Mouse (Mus musculus) cerebellum, postnatal 10 days (tissue): Measurements from ENCODE around the gene Zbtb25.

ENCODE experiments used
- DNase-seq, 2 experiments: peaks; one replicate each; pipeline ENCODE4 v3.0.0; 2021; ENCODE audit warnings: mixed read lengths in 2 of 2

Gene Zbtb25

DNA sequence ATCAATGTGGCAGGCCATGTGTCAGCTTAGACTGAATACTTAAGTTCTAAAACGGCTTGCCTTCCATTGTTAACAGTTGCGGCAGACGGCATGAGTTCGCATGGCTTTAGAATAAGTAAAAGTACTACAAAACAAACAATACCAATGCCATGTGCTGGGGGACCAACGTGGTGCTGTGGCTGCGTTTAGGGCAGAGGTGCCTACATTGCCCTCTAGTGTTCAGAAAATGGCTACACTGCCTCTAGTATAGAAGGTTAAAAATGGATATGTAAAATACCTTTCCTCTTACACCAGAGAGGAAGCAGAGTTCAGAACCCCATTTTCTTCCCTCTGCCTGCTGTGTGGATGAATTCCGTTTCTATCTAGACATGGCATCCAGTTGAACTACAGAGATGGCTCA, 7.2 kb upstream of the Zbtb25 start:
- peak; percentile 39 to 57 for DNase-seq

DNA sequence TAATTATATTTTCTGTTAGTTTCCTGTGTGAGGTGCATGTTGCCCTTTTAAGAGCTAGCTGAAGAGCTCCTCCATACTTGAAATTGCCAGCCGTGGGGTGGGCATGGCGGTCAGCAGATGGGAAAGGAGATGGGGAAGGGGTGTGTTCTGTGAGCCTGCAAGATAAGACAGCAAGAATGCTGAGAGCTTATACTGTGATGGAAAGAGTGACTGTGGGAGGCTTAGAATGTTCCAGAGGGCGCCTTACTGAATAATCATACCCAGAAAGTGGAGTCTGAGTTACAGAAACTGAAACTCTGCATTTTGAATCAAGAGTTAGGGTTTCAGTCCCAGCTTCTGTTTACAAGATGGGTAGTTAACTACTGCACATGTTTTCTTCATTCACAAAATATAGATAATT, 6.1 kb upstream of the Zbtb25 start:
- no peak for DNase-seq

DNA sequence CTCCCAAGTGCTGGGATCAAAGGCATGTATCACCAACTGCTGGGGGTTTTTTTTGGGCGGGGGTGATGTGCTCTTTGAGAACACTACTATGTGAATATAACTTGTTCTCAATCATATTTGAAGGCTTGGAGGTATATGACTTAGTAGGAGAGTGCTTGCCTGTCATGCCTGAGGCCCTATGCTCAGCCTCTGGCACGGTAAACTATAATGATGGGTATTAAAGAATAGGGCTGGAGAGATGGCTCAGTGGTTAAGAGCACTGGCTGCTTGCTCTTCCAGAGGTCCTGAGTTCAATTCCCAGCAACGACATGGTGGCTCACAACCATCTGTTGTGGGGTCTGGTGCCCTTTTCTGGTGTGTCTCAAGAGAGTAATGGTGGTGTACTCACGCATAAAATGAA, 5.5 kb upstream of the Zbtb25 start:
- DNase-seq = no peak

DNA sequence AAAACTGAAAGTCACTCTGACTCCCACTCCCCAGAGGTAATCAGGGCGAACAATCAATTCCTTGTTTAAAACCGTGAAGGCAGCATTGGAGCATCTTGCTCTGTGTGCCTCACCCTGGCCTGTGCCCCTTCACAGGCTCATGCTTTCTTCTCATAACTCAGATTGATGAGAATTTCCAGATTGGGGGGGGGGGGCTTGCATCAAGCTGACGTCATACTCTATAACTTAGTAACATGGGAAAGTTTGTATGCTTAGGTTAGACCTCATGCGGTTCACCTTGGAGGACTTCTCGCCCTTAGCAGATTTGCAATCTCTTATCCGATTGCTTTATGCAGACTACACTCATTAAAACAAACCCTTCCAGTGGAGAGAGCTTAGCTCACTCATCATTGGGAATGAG, 4.6 kb upstream of the Zbtb25 start:
- DNase-seq = no peak

DNA sequence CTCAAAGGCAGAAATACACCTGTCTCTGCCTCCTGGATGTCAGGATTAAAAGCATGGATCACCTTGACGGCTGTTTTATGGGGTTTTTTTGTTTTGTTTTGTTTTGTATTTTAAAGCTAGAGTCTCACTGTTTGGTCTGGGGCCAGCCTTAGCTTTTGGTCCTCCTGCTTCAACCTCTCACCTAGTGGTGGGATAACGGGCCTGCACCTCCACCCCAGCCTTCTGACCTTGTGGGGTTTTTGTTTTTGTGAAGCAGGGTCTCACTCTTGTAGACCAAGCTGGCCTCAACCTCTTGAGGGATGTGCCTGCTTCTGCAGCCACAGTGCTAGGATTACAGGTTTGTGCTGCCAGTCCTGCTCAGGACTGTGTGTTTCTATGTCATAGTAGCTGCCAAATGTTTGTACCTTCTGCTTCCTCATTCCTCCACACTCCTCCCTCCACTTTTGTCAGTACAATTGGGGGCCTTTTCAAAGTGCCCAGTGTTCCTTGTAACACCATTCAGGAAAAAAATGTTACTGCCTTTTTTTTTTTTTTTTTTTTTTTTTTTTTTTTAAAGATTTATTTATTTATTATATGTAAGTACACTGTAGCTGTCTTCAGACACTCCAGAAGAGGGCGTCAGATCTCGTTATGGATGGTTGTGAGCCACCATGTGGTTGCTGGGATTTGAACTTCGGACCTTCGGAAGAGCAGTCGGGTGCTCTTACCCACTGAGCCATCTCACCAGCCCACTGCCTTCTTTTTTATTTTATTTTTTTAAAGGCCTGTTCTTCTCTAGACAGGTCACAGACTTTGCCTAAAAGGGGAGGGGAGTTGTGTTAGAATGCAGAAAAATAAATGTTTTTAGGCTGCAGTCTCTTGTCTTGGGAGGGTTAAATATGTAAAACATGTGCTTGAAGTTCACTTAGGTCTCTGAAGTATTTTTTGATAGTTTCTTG, 3.7 kb upstream of the Zbtb25 start:
- peak; percentile 21 to 54 for DNase-seq

DNA sequence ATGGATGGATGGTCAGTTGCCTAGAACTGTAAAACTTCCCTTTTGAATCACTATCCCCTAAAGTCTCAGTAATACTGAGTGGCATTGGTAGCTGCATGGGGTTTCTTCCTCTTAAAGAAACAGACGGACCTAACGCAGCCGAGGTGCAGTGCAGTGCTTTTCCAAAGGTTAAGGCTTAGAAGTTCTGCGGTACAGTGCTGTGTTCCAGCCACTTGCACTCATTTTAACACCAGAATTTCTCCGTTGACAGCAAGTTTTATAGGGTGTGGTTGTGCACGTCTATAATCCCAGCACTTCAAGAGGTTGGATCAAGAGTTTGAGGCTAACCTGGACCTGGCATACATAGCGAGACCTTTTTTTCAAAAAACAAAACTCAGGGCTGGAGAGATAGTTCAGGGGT, 2.6 kb upstream of the Zbtb25 start:
- no peak for DNase-seq

DNA sequence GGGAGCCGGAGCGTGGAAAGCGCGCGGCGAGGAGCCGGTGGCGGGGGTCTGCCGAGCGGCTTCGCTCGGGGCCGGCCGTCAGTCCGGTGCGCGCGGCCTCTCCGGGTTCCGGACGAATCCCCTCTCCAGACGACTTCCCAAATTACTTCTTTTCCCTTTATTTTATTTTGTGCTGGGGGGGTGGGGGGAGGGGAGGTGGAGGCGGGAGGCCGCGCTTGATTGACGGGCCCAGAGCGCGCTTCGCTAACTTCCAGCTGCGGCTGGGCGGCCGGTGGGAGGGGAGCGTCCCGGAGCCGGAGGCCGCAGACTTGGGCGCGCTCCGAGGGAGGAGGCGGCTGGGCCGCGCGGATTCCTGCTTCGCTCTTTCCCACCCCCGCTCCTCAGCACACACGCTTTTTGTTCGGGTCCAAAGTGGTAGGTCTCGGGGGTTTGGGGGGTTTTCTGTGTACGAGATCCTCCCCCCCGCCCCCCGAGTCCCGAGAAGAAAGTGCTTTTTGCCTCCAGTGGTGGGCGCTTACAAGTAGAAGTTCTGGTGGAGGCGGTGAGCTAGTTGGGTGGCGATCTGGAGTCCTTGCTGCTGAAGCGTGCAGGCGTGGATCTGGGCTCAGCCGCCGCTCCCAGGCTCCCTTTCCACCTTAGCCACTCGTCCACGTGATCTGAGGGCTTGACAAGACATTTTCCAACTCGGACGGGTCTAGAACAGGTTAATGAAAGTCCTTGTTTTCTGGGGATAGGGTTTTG, 1.6 kb upstream of the Zbtb25 start:
- peak; percentile 69 to 77 for DNase-seq

DNA sequence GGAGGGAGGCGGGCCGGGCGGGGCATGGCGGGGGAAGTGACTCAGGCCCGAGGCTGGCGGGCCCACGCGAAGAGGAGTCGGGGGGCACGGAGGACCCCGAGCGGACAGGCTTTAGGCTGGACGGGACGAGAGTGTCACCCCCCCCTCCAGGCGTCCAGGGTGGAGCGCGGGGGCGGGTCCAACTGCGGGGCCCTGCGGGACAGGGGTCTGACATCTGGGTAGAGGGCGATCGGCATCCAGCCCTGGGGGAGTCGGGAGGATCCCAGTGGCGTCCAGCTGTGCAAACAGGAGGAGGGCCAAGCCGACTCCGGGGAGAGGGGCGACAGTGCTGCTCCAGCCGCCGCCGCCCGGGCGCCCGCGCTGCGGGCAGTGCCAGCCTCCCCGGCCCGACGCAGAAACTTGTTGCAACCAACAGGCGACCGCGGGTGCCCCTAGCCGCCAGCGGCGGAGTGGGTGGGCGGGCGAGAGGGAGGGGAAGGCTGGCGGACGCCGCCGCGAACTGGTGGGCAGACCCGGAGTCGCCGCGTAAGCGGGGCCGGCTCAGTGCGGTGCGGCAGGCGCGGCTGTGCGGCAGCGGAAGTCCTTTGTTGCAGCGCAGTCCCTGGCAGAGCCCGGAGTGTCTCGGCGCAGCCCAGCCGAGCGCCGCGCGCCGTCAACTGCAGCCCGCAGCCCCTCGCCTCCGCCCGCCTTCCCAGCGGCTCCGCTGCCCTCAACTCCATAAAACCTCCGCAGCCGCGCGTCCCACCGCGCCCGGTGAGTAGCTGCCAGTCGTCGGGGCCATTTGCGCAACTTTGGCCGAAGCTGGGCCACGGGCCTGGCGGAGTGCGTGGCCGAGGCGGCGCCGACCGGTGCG, 802 bp upstream of the Zbtb25 start, which contains the start of gene Zbtb1:
Gene Zbtb1 (plus strand): TSS at position 289 of the 853 bp plus-strand sequence.
- DNase-seq = peak; percentile 84 to 85

DNA sequence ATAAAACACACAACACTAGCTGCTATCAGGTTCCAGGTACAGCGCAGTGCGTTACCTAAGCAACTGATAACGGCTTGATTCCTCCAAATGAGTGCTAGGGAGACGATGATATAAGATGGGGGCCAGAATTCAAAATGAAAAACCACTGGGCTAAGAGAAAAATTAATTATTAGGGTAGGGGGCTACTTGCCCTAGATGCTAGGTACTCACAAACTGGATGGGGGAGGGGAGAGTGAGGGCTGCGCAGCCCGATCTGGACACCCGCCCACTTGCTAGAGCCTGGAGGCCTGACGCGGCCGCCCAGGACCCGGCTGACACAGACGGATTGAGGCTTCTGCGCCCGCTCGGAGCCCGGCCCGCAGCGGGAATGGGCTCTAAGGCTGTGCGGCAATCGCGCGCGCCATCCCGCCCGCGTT, 604 bp downstream of the Zbtb25 start:
- peak; percentile 88 to 92 for DNase-seq

DNA sequence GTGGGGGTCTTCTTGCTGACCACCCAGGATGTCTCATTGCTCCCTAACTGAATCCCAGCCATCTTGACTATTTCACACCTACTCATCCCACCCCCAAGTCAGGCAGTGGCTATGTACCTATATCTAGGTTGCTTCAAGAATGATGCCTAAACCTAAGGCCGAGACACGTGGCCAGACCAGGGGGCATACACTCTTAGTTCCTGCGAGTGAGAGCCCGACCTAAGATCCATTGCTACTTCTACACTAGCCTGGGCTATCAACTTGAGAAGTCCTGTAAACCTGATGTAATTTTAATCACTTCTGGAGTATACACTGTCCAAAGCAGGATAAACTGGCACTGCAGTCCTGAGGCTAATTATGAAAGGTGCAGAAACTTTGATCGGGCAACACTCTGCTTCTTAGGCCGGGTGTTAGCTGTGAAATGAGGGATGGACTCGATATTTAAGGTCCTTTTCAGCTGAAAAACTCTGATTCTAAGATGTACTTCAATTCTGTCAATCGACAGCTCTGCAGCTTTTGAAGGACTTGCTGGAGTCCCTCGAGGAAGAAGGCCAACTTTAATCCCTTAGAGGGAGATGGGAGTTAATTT, 1.1 kb downstream of the Zbtb25 start:
- DNase-seq = peak in 1 of 2 experiments; percentile 22

DNA sequence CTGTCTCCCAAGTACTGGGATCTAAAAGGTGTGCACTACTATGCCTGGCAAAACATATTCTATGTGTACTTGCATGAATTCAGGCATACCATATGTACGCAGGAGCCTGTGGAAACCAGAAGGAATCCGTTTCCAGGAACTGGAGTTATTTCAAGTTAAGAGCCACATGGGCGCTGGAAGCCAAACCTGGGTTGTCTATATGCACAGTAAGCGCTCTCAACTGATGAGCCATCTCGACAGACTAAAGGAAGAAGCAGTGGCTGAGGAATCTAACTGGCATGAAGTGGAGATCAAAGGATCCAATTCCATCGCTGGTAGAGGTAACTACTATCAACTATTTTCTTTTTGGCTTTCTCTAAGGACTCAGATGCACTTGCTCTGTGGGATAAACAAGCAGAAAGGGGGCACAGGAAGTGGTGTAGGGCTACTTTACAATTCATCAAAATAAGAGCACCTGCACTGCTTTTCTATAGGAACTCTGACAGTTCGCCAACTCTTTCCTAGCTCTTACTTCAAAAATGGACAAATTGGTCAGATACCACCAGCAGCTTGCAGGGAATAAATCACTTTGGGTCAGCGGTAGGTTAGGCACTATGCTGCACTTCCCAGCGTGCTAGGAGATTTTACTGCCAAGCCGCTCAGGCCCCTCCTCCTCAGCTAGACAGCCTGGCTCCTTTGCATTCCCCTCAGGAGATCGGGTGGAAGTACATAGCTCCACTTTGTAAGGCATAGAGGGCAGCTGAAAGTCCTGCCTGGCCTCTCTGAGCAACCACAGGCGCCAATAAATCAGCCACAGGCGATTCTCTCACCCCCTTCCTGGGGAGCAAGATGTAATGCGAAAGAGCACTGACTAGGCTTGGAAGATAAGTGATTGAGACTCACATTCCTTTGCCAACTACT, 2.1 kb downstream of the Zbtb25 start:
- DNase-seq = peak; percentile 44 to 61

DNA sequence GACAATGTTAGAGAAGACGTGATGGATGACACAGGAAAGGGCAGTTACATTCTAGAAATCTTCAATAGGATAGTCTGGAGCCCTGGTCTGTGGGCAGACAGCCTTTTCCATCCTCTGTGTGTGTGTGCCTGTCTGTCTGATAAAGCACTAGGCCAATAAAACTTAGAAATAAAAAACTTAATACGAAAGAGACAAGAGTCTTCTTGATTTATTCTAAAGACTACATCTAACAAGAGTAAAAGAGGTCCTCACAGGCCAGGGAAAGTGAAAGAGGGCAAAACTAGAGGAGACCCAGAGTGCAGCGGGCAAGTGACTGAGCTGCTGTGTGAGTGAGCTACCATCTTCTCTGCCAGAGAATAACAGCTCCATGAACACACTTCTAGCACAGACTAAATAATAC, 3.1 kb downstream of the Zbtb25 start:
- DNase-seq = no peak

DNA sequence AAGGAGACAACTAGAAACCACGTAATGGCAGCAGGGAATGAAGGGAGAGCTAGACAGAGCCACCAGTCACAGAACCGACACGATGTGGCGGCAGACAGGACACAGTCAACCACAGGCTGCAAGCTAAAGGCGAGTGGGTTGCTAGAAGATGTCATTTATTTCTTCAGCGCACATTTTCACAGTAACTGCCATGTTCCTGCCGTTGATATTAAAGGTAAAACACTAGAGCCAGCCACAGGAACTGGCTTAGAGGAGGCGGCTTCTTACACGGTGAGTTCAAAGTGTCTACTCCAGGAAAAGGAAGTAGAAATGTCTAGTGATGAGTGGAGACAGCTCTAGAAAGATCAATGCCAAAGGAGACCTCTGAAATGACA, 7.1 kb downstream of the Zbtb25 start:
- DNase-seq = no peak

DNA sequence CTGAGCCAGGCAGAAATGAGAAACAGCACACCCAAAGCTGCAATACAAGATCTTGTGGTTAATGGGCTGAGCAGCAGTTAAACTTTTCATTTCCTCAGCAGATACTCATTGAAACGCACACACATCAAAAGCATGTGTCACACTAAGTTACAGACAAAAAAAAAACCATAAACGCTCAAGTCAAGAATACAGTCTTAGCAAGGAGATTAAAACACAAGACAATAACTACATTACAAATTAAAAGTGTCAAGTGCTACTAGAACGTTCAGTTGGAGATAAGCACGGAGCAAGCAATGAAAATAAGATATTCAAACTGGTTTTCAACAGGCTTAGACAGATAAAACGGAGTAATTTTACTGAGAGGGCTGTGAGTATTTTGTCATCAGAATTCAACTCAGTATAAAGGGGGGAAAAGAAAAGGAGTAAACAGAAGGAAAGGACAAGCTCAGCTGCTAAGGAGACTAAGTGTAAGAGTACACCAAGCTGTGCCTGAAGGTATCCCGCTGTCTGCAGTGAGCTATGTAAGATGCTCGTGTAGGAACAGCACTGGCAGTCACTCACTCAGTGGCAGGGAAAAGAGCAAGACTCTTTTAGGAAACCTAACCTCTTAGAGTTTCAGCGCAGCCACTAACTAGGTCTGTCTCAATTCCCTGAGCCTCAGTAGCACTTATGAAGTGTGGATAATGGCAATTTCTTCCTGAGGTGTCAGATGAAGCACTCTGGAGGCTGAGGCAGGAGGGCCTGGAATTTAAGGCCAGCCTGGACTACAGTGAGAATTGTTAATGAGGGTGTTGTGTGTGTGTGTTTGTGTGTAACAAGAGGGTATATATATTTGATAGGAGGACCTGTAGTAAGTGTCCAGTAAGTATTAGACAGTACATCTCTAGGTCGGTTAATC, 7.7 kb downstream of the Zbtb25 start:
- no peak for DNase-seq

DNA sequence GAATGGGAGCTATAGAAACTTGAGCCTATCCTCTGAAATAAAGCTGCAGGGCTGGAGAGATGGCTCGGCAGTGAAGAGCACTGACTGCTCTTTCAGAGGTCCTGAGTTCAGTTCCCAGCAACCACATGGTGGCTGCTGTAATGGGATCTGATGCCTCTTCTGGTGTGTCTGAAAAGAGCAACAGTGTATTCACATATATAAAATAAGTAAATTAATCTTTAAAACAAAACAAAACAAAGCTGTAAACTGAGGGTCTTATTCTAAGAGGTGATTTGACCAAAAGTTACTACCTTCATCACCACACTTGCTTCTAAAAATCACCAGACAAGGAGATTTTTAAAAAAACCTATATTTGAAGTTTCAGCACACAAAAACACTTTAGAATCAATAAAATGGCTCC, 8.5 kb downstream of the Zbtb25 start:
- DNase-seq = no peak

DNA sequence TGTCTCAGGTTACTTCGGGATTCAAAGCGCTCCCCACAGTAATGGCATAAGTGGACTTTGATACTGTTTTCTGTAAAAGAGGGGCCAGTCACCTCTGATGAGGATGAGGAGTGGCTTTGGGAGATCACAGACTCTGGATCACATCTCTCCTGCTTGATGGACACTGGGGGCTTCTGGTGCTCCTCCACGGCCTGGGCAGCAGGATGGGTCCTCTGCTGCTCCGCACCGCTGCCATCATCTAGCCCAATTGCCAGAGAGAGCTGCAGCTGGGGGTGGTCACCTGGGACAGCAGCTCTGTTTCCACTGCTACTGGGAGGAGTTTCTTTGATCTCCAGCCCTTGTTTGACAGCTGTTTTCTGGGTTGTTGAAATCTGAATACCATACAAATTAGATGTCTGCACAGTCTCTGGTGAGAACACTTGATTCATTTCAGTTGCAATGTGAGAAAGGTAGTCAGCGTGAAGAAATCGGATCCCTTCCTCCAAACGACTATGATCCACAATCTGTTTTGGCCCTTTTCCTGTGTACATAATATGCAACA, 19.7 kb downstream of the Zbtb25 start:
- no peak for DNase-seq

DNA sequence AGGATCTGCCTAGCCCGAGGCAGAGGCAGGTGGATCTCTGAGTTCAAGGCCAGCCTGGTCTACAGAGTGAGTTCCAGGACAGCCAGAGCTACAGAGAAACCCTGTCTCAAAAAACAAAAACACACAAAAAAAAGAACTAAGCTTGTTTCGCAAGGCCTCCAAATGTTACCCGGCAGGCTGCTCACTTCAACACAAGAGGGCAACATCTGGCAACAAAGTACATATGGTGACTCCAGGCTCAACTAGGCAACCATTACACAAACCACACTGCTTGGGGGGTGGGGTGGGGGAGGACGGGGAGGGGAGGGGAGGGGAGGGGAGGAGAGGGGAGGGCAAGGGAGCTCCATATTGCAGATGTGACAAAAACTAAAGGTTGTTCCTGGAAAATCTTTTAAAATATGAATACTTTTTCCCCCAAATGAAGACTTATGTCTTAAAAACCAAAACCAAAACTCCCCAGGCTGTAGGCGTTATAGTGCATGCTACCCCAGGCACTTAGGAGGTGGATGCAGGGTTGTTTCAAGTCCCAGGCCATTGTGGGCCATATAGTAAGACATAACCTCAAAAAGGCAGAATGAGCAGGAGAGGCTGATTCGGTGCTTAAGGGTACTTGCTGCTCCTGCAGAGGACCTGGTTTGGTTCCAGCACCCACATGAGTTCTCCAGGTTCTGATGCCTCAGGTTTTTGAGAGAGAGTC, 23.5 kb downstream of the Zbtb25 start:
- DNase-seq = no peak

DNA sequence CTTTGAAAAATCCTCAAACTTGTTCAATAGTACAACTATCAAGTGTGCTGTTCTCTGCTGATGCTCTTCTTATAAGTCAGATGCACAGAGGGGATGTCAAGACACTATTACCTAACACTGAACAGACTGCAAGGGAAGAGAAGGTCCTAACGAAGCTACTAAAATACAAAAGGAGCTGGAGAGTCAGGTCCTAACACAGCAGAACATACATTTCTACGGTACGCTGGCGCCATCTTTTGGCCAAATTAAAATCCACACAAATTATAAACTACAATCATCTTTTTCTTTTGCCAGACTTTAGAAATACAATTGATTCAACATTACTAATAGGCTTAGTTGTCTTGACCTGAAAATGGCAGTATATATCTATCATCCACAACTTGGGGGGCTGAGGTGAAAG, 28.3 kb downstream of the Zbtb25 start:
- DNase-seq = peak; percentile 73 to 84
